Mouse (Mus musculus) stomach, postnatal 0 days (tissue): ENCODE data around the gene Zfp609. TPM values are rescaled to one million over a fixed set of nuclear protein-coding genes. Genes with fewer than 3 reads are reported as not detected.

Source experiments
- ATAC-seq: fragments of 200-750 bp; cut with Nextera tagmentation; 2 replicates; pipeline ENCODE4 v1.8.0; 2017; ENCODE audit not compliant: low FRiP score, low TSS enrichment
- DNase-seq: peaks from one replicate; pipeline ENCODE4 v3.0.0-alpha.2; 2016; ENCODE audit warnings: low spot score
- H3K27ac ChIP-seq: fragments of 300-500 bp; sonication (generic); replicated peaks from 2 replicates; pipeline ENCODE4 v1.5.1; 2014; ENCODE audit warnings: mild to moderate bottlenecking, control low read depth
- H3K27me3 ChIP-seq: fragments of 300-500 bp; sonication (generic); 2 replicates; pipeline ENCODE4 v1.6.1; 2014; ENCODE audit warnings: low read length; ENCODE audit not compliant: control insufficient read depth, insufficient read depth
- H3K36me3 ChIP-seq: fragments of 300-500 bp; sonication (generic); 2 replicates; pipeline ENCODE4 v1.6.1; 2014; ENCODE audit warnings: low read length, mixed read lengths; ENCODE audit not compliant: control insufficient read depth, insufficient read depth
- H3K4me1 ChIP-seq: fragments of 300-500 bp; sonication (generic); replicated peaks from 2 replicates; pipeline ENCODE4 v1.6.1; 2014; ENCODE audit warnings: antibody characterized with exemption; ENCODE audit not compliant: control insufficient read depth, insufficient read depth
- H3K4me2 ChIP-seq: fragments of 300-500 bp; sonication (generic); replicated peaks from 2 replicates; pipeline ENCODE4 v1.6.1; 2014; ENCODE audit warnings: low read depth, mild to moderate bottlenecking, control low read depth, moderate library complexity
- H3K4me3 ChIP-seq: fragments of 300-500 bp; sonication (generic); 2 replicates; pipeline ENCODE4 v1.5.1; 2014; ENCODE audit warnings: low read depth, low read length, control low read depth
- H3K9ac ChIP-seq: fragments of 300-500 bp; sonication (generic); 2 replicates; pipeline ENCODE4 v1.6.1; 2014; ENCODE audit warnings: mild to moderate bottlenecking, low read length, control low read depth, mixed read lengths
- H3K9me3 ChIP-seq: fragments of 300-500 bp; sonication (generic); 2 replicates; pipeline ENCODE4 v1.6.1; 2016; ENCODE audit warnings: low read length; ENCODE audit not compliant: control insufficient read depth
- CTCF ChIP-seq: IDR thresholded peaks from 2 replicates; pipeline ENCODE4 v1.5.1; 2016; ENCODE audit warnings: antibody characterized with exemption, low read depth, mild to moderate bottlenecking, moderate library complexity
- EP300 ChIP-seq: optimal IDR thresholded peaks from 2 replicates; pipeline ENCODE3; 2016; ENCODE audit warnings: antibody characterized with exemption
- WGBS: fragments of 180-500 bp; shearing (Covaris S2); extraction: QIAGEN DNeasy Blood & Tissue Kit; methylation state at CpG from one replicate; pipeline ENCODE4 v1.1.7; 2014; 5-methylcytosine and 5-hydroxymethylcytosine counted together
- polyA plus RNA-seq: library from polyadenylated mRNA; unstranded; fragments of >200 nt; fragmentation: Nextera tagmentation; extraction: Ambion mirVana; gene quantifications from 2 replicates; pipeline ENCODE4 v1.2.1, GENCODE M21; 2015

The Zfp609 gene
- polyA plus RNA-seq, 1 experiment from 2014 or later = 2.4 TPM

GRCm38 (mm10) chr9:65734931-65735330 is 92.4 kb downstream of the Zfp609 start:
- no peak for ATAC-seq
- WGBS = 83% methylated on average over 3 of the region's 3 CpGs
- H3K27ac ChIP-seq = no peak overlapping the region

GRCm38 (mm10) chr9:65728588-65728987 is 98.8 kb downstream of the Zfp609 start:
- Histone ChIP-seq H3K36me3 (no peaks in the 10 kb centered on the region), H3K27me3 (no peaks in the 10 kb centered on the region), H3K9ac (no peak overlapping the region), H3K27ac (no peak overlapping the region), H3K4me1 (no peaks in the 10 kb centered on the region), H3K9me3 (no peaks in the 10 kb centered on the region), H3K4me2 (no peak overlapping the region), H3K4me3 (no peak overlapping the region)
- no peak for ATAC-seq
- no peak for TF ChIP-seq EP300
- TF ChIP-seq CTCF = no peak
- WGBS = 95% methylated on average over 6 of the region's 6 CpGs
- DNase-seq = no peak

More at GRCm38 (mm10) chr9:65734931-65735330, 92.4 kb downstream of the Zfp609 start:
- Histone ChIP-seq H3K9ac (no peak overlapping the region), H3K4me1 (no peaks in the 10 kb centered on the region), H3K9me3 (no peaks in the 10 kb centered on the region), H3K36me3 (no peaks in the 10 kb centered on the region), H3K27me3 (no peaks in the 10 kb centered on the region), H3K4me2 (no peak overlapping the region), H3K4me3 (no peak overlapping the region)
- no peak for DNase-seq
- no peak for TF ChIP-seq CTCF
- no peak for TF ChIP-seq EP300

GRCm38 (mm10) chr9:65727491-65727890 is 99.9 kb downstream of the Zfp609 start:
- Histone ChIP-seq H3K27ac (no peak overlapping the region), H3K4me3 (no peak overlapping the region), H3K27me3 (no peaks in the 10 kb centered on the region), H3K9me3 (no peaks in the 10 kb centered on the region), H3K9ac (no peak overlapping the region), H3K4me1 (no peaks in the 10 kb centered on the region), H3K4me2 (no peak overlapping the region), H3K36me3 (no peaks in the 10 kb centered on the region)
- DNase-seq (no peak), ATAC-seq (no peak)
- TF ChIP-seq CTCF (no peak), EP300 (no peak)
- 78% methylated on average over 4 of the region's 4 CpGs for WGBS

- no peak for ATAC-seq
- TF ChIP-seq EP300 = no peak
- no peak for TF ChIP-seq CTCF
- no peaks in the 10 kb centered on the region for H3K9me3 ChIP-seq
- H3K4me1 ChIP-seq = no peaks in the 10 kb centered on the region; the same call in 1 of the 2 replicates
- no peaks in the 10 kb centered on the region for H3K27me3 ChIP-seq
- no peak overlapping the region for H3K4me3 ChIP-seq
- H3K27ac ChIP-seq = no peak overlapping the region
- no peak overlapping the region for H3K9ac ChIP-seq
- no peak overlapping the region for H3K4me2 ChIP-seq
- DNase-seq = no peak
- H3K36me3 ChIP-seq = no peaks in the 10 kb centered on the region
- WGBS = 81% methylated on average over 3 of the region's 3 CpGs
Observed at GRCm38 (mm10) chr9:65726431-65726830, 100.9 kb downstream of the Zfp609 start.

GRCm38 (mm10) chr9:65725291-65725622 is 102.1 kb downstream of the Zfp609 start:
- Histone ChIP-seq H3K4me2 (no peak overlapping the region), H3K9me3 (no peaks in the 10 kb centered on the region), H3K4me1 (no peaks in the 10 kb centered on the region; the same call in 1 of the 2 replicates), H3K27me3 (no peaks in the 10 kb centered on the region), H3K4me3 (no peak overlapping the region), H3K36me3 (no peaks in the 10 kb centered on the region), H3K27ac (peak overlapping the region; percentile 61), H3K9ac (no peak overlapping the region)
- TF ChIP-seq EP300 (no peak), CTCF (no peak)
- ATAC-seq (no peak), DNase-seq (no peak)
- WGBS = 33% methylated on average over 4 of the region's 4 CpGs

GRCm38 (mm10) chr9:65724471-65725290 is 102.7 kb downstream of the Zfp609 start:
- Histone ChIP-seq H3K4me1 (no peaks in the 10 kb centered on the region; the same call in 1 of the 2 replicates), H3K9ac (no peak overlapping the region), H3K27ac (peak overlapping the region; percentile 61), H3K27me3 (no peaks in the 10 kb centered on the region), H3K4me2 (no peak overlapping the region), H3K9me3 (no peaks in the 10 kb centered on the region), H3K4me3 (no peak overlapping the region), H3K36me3 (no peaks in the 10 kb centered on the region)
- DNase-seq (no peak), ATAC-seq (no peak)
- TF ChIP-seq CTCF (no peak), EP300 (no peak)
- WGBS = 45% methylated on average over 8 of the region's 8 CpGs
